Mouse (Mus musculus) cerebral cortex, adult 2 months (tissue): ENCODE results near the gene Chchd10.

Experiments used
- WGBS: fragments of 180-500 bp; shearing (Covaris S2); methylation state at CpG from one replicate; pipeline ENCODE4 v1.1.7; 2018; 5-methylcytosine and 5-hydroxymethylcytosine counted together

Chchd10 gene

GRCm38 (mm10) chr10:75932891-75933290 lies at the start of gene Chchd10:
Gene Chchd10, plus strand, starts transcription at chr10:75933130.
- WGBS, result 70% methylated on average over 6 of the region's 6 CpGs

GRCm38 (mm10) chr10:75883232-75883552 lies 49.7 kb upstream of the Chchd10 start:
- WGBS, result 5% methylated on average over 10 of the region's 10 CpGs

GRCm38 (mm10) chr10:75884742-75885141 lies 48.2 kb upstream of the Chchd10 start:
- WGBS, result 97% methylated on average over 8 of the region's 8 CpGs

GRCm38 (mm10) chr10:75887504-75887903 lies 45.4 kb upstream of the Chchd10 start:
- WGBS, result 85% methylated on average over 5 of the region's 5 CpGs

GRCm38 (mm10) chr10:75889406-75890153 lies 43.4 kb upstream of the Chchd10 start:
- 55% methylated on average over 8 of the region's 8 CpGs for WGBS

GRCm38 (mm10) chr10:75893089-75893750 lies 39.7 kb upstream of the Chchd10 start, which contains the start of gene Derl3:
Gene Derl3, plus strand, starts transcription at chr10:75893413.
- WGBS, result 3% methylated on average over 49 of the region's 51 CpGs

GRCm38 (mm10) chr10:75894601-75895000 lies 38.3 kb upstream of the Chchd10 start:
- WGBS, result 82% methylated on average over 6 of the region's 6 CpGs

GRCm38 (mm10) chr10:75895730-75896129 lies 37.2 kb upstream of the Chchd10 start:
- WGBS, result 69% methylated on average over 5 of the region's 5 CpGs

GRCm38 (mm10) chr10:75896208-75896607 lies 36.7 kb upstream of the Chchd10 start:
- 36% methylated on average over 1 of the region's 1 CpGs for WGBS

GRCm38 (mm10) chr10:75897373-75897772 lies 35.6 kb upstream of the Chchd10 start:
- WGBS, result 29% methylated on average over 6 of the region's 6 CpGs

- WGBS, result 52% methylated on average over 6 of the region's 6 CpGs
Measured at GRCm38 (mm10) chr10:75898039-75898564, 34.8 kb upstream of the Chchd10 start.

GRCm38 (mm10) chr10:75898846-75899245 lies 34.1 kb upstream of the Chchd10 start:
- WGBS, result 39% methylated on average over 3 of the region's 3 CpGs

GRCm38 (mm10) chr10:75904391-75904790 lies 28.5 kb upstream of the Chchd10 start:
- WGBS, result 78% methylated on average over 5 of the region's 5 CpGs

GRCm38 (mm10) chr10:75906882-75907281 lies 26.0 kb upstream of the Chchd10 start:
- WGBS, result 79% methylated on average over 4 of the region's 4 CpGs

GRCm38 (mm10) chr10:75910698-75911097 lies 22.2 kb upstream of the Chchd10 start:
- 83% methylated on average over 2 of the region's 2 CpGs for WGBS

- 66% methylated on average over 6 of the region's 6 CpGs for WGBS
Measured at GRCm38 (mm10) chr10:75913013-75913589, 19.8 kb upstream of the Chchd10 start.

GRCm38 (mm10) chr10:75915557-75915956 lies 17.4 kb upstream of the Chchd10 start:
- 81% methylated on average over 7 of the region's 7 CpGs for WGBS

GRCm38 (mm10) chr10:75916840-75917239 lies 16.1 kb upstream of the Chchd10 start:
- WGBS, result 87% methylated on average over 8 of the region's 8 CpGs

GRCm38 (mm10) chr10:75919026-75919425 lies 13.9 kb upstream of the Chchd10 start:
- WGBS, result 81% methylated on average over 5 of the region's 5 CpGs

GRCm38 (mm10) chr10:75921026-75921725 lies 11.8 kb upstream of the Chchd10 start, which contains the start of gene Smarcb1:
Gene Smarcb1, minus strand, starts transcription at chr10:75921617.
- under 1% methylated on average over 76 of the region's 76 CpGs for whole genome bisulfite sequencing

GRCm38 (mm10) chr10:75921726-75922560 lies 11.0 kb upstream of the Chchd10 start:
- WGBS, result 3% methylated on average over 22 of the region's 22 CpGs
